Mouse (Mus musculus) hindbrain, embryonic 15.5 days (tissue): ENCODE data around the gene Gm10577. TPM values are rescaled to one million over a fixed set of nuclear protein-coding genes. Genes with fewer than 3 reads are reported as not detected.

ENCODE experiments used
- ATAC-seq: fragments of 200-750 bp; cut with Nextera tagmentation; 2 replicates; pipeline ENCODE4 v1.8.0; 2017; ENCODE audit warnings: low read depth, moderate number of reproducible peaks, moderate TSS enrichment; ENCODE audit not compliant: low FRiP score
- H3K27ac ChIP-seq: fragments of 300-500 bp; sonication (generic); replicated peaks from 2 replicates; pipeline ENCODE4 v1.5.1; 2015; ENCODE audit warnings: mild to moderate bottlenecking, inconsistent platforms
- H3K27me3 ChIP-seq: fragments of 300-500 bp; sonication (generic); 2 replicates; pipeline ENCODE4 v1.6.1; 2015; ENCODE audit warnings: control low read depth, inconsistent platforms
- H3K36me3 ChIP-seq: fragments of 300-500 bp; sonication (generic); 2 replicates; pipeline ENCODE4 v1.6.1; 2015; ENCODE audit warnings: control low read depth, inconsistent platforms
- H3K4me1 ChIP-seq: fragments of 300-500 bp; sonication (generic); replicated peaks from 2 replicates; pipeline ENCODE4 v1.6.1; 2015; ENCODE audit warnings: control low read depth, inconsistent platforms
- H3K4me2 ChIP-seq: fragments of 300-500 bp; sonication (generic); 2 replicates; pipeline ENCODE4 v1.6.1; 2015; ENCODE audit warnings: moderate library complexity, mild to moderate bottlenecking, inconsistent platforms
- H3K4me3 ChIP-seq: fragments of 300-500 bp; sonication (generic); 2 replicates; pipeline ENCODE4 v1.5.1; 2015; ENCODE audit warnings: mild to moderate bottlenecking, inconsistent platforms
- H3K9ac ChIP-seq: fragments of 300-500 bp; sonication (generic); 2 replicates; pipeline ENCODE4 v1.6.1; 2015; ENCODE audit warnings: inconsistent platforms
- H3K9me3 ChIP-seq: fragments of 300-500 bp; sonication (generic); 2 replicates; pipeline ENCODE4 v1.6.1; 2016; ENCODE audit warnings: control low read depth, inconsistent platforms
- WGBS: fragments of 180-500 bp; shearing (Covaris S2); methylation state at CpG from one replicate; pipeline ENCODE4 v1.1.7; 2015; 5-methylcytosine and 5-hydroxymethylcytosine counted together
- polyA plus RNA-seq: library from polyadenylated mRNA; unstranded; fragments of >200 nt; fragmentation: Nextera tagmentation; extraction: Ambion mirVana; gene quantifications from 2 replicates; pipeline ENCODE4 v1.2.1, GENCODE M21; 2015

Gene Gm10577
- polyA plus RNA-seq, 1 experiment from 2014 or later = not detected

- Histone ChIP-seq H3K36me3 (0 out of 2 replicates have a peak, but pooled peaks cover under 1% of the 10 kb centered on the region), H3K9me3 (no peaks in the 10 kb centered on the region), H3K27me3 (no peaks in the 10 kb centered on the region), H3K27ac (no peak overlapping the region; the same call in 1 of the 2 replicates), H3K4me3 (no peak overlapping the region), H3K4me2 (no peak overlapping the region), H3K9ac (no peak overlapping the region), H3K4me1 (peaks cover 37% of the 10 kb centered on the region)
- WGBS = 47% methylated on average over 18 of the region's 18 CpGs
- no peak for ATAC-seq
These were observed 25.8 kb downstream of the Gm10577 start for GRCm38 (mm10) chr4:100994442-100995255.

GRCm38 (mm10) chr4:100992086-100992485 lies 28.4 kb downstream of the Gm10577 start:
- no peak overlapping the region for H3K4me3 ChIP-seq
- H3K4me2 ChIP-seq = no peak overlapping the region
- ATAC-seq = no peak
- H3K27me3 ChIP-seq = no peaks in the 10 kb centered on the region
- WGBS = 83% methylated on average over 6 of the region's 6 CpGs
- H3K36me3 ChIP-seq = peaks cover 9% of the 10 kb centered on the region; the same call in 1 of the 2 replicates
- 0 out of 2 replicates have a peak overlapping the region, but pooled peaks have one; percentile 14 for H3K27ac ChIP-seq
- H3K4me1 ChIP-seq = peaks cover 42% of the 10 kb centered on the region
- H3K9me3 ChIP-seq = no peaks in the 10 kb centered on the region
- H3K9ac ChIP-seq = no peak overlapping the region

- Histone ChIP-seq H3K27ac (peak overlapping the region; percentile 71), H3K9me3 (no peaks in the 10 kb centered on the region), H3K4me2 (no peak overlapping the region), H3K4me3 (no peak overlapping the region), H3K27me3 (no peaks in the 10 kb centered on the region), H3K4me1 (peaks cover 35% of the 10 kb centered on the region), H3K9ac (no peak overlapping the region), H3K36me3 (peaks cover 13% of the 10 kb centered on the region; the same call in 1 of the 2 replicates)
- ATAC-seq = peak; percentile 76
- WGBS = 19% methylated on average over 4 of the region's 4 CpGs
These were observed 29.5 kb downstream of the Gm10577 start for GRCm38 (mm10) chr4:100990996-100991395.

DNA sequence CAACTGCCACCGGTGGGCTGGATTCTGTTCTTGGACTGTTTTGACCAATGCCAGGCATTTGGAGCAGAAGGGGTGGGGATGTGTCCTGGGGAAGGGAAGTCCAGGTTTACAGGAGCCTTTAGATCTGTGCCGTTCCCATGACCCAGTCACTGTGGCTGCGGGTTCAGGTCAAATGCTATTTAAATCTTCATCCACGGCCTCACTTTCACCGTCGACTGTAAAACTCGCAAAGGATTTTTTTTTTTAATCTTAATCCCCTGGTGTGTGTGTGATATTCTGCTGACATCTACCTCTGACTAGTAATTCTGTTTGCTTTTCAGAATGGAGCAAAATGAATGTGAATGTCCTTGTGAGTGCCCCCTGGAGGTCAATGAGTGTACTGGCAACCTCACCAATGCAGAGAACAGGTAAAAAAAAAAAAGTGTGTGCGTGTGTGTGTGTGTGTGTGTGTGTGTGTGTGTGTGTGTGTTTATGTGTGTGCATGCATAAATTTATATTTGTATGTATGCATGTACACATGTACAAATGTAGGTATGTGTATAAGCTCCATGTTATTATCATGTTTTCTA lies 32.2 kb downstream of the Gm10577 start:
- ATAC-seq = no peak
- 73% methylated on average over 8 of the region's 8 CpGs for WGBS
- Histone ChIP-seq H3K9ac (no peak overlapping the region), H3K4me2 (no peak overlapping the region), H3K36me3 (peaks cover 15% of the 10 kb centered on the region; the same call in 1 of the 2 replicates), H3K27ac (no peak overlapping the region), H3K27me3 (no peaks in the 10 kb centered on the region), H3K4me3 (no peak overlapping the region), H3K4me1 (peaks cover 29% of the 10 kb centered on the region), H3K9me3 (no peaks in the 10 kb centered on the region)

DNA sequence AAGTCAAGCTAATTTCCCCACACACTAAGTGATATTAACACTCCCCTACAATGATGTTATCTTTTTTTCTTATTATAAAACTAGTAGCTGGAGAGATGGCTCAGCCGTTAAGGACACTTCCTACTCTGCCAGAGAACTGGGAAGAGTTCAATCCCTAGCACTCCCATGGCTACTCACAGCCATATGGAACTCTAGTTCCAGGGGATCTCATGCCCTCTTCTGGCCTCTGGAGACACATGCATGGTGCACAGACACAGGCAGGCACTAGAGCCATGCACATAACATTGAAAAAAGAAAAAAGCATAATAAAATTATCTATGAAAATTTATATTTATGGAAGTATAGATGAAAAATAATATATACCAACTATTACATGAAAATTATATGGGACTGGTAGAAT lies 33.3 kb downstream of the Gm10577 start:
- Histone ChIP-seq H3K27me3 (no peaks in the 10 kb centered on the region), H3K9me3 (no peaks in the 10 kb centered on the region), H3K4me1 (peaks cover 28% of the 10 kb centered on the region), H3K27ac (no peak overlapping the region), H3K9ac (no peak overlapping the region), H3K36me3 (peaks cover 16% of the 10 kb centered on the region; the same call in 1 of the 2 replicates), H3K4me2 (no peak overlapping the region), H3K4me3 (no peak overlapping the region)
- WGBS = 79% methylated on average over 1 of the region's 1 CpGs
- ATAC-seq = no peak

DNA sequence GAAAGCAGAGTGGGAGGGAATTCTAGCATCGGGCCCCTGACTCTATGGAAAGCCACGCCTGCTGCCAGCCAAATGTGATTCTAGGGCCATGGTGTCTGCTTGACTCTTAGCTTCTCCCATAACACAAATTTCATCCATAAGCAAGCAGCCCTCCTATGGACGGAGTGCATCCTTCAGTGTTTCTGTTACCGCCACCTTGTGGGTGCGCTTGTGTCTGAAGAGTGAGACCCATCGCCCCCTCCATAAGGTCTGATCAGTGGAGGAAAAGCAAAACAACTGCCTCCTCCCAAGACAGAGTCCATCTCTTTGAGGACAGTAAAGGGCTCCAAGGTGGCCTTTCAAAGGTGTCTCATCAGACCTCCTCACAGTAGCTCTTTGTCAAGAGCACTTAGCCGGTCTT lies 43.0 kb downstream of the Gm10577 start:
- Histone ChIP-seq H3K27ac (no peak overlapping the region), H3K4me2 (no peak overlapping the region), H3K27me3 (no peaks in the 10 kb centered on the region), H3K9me3 (no peaks in the 10 kb centered on the region), H3K36me3 (no peaks in the 10 kb centered on the region), H3K4me3 (no peak overlapping the region), H3K9ac (no peak overlapping the region), H3K4me1 (peaks cover 13% of the 10 kb centered on the region)
- WGBS = 92% methylated on average over 7 of the region's 7 CpGs
- no peak for ATAC-seq

- Histone ChIP-seq H3K9me3 (no peaks in the 10 kb centered on the region), H3K36me3 (no peaks in the 10 kb centered on the region), H3K4me2 (no peak overlapping the region), H3K4me3 (no peak overlapping the region), H3K27ac (peak overlapping the region; percentile 63), H3K27me3 (no peaks in the 10 kb centered on the region), H3K9ac (no peak overlapping the region), H3K4me1 (peaks cover 13% of the 10 kb centered on the region)
- WGBS = 16% methylated on average over 14 of the region's 14 CpGs
- ATAC-seq = peak; percentile 66
These were observed 46.0 kb downstream of the Gm10577 start for GRCm38 (mm10) chr4:100974455-100975035.

GRCm38 (mm10) chr4:100973641-100974454 lies 46.6 kb downstream of the Gm10577 start:
- H3K27ac ChIP-seq = peak overlapping the region; percentile 63
- peak; percentile 94 for ATAC-seq
- H3K27me3 ChIP-seq = no peaks in the 10 kb centered on the region
- H3K4me1 ChIP-seq = peaks cover 13% of the 10 kb centered on the region
- H3K9me3 ChIP-seq = no peaks in the 10 kb centered on the region
- H3K4me3 ChIP-seq = no peak overlapping the region
- no peak overlapping the region for H3K9ac ChIP-seq
- 19% methylated on average over 16 of the region's 16 CpGs for WGBS
- H3K4me2 ChIP-seq = no peak overlapping the region
- H3K36me3 ChIP-seq = peaks cover 4% of the 10 kb centered on the region; the same call in 1 of the 2 replicates

Other genes starting within 250 kb of the Gm10577 start
- 21.9 and 24.8 TPM in 2 replicates for gene Cachd1, start 244.0 kb downstream of the Gm10577 start, polyA plus RNA-seq
- gene Raver2, start 48.3 kb upstream of the Gm10577 start, polyA plus RNA-seq = 4.9 and 5.8 TPM in 2 replicates
- 81.0 and 84.0 TPM in 2 replicates for gene Jak1, start 244.6 kb upstream of the Gm10577 start, polyA plus RNA-seq